Mouse (Mus musculus): ENCODE results near the gene Cat. TPM values are rescaled to one million over a fixed set of nuclear protein-coding genes. Genes with fewer than 3 reads are reported as not detected.

Cat gene
- polyA plus RNA-seq, 1 experiment from 2014 or later = 101 TPM

Other genes starting within 250 kb of the Cat start
- gene Ehf, start 181.9 kb downstream of the Cat start, polyA plus RNA-seq (2016; fragmentation: Nextera tagmentation; extraction: Ambion mirVana) = not detected in 2 replicates
- gene Elf5, start 73.5 kb downstream of the Cat start, polyA plus RNA-seq (2016; fragmentation: Nextera tagmentation; extraction: Ambion mirVana) = 0.10 TPM in 1 of 2 replicates, not detected in the other
- gene Abtb2, start 81.2 kb upstream of the Cat start, polyA plus RNA-seq (2016; fragmentation: Nextera tagmentation; extraction: Ambion mirVana) = 20.4 and 20.7 TPM in 2 replicates

Measured in midbrain, embryonic 12.5 days (tissue).